Mouse (Mus musculus) heart, embryonic 14.5 days (tissue): ENCODE data around the gene Grik3. TPM values are rescaled to one million over a fixed set of nuclear protein-coding genes. Genes with fewer than 3 reads are reported as not detected.
"Not testable (repeated sequence)": the region's sequence is repeated elsewhere in the genome, so short reads cannot be mapped to it uniquely, and the experiment has no call there.

ENCODE experiments used
- ATAC-seq: fragments of 200-750 bp; cut with Nextera tagmentation; 2 replicates; pipeline ENCODE4 v1.8.0; 2017; ENCODE audit warnings: low read depth, moderate TSS enrichment; ENCODE audit not compliant: insufficient number of reproducible peaks, insufficient read depth, low FRiP score
- H3K27ac ChIP-seq, 2 experiments: fragments of 200-500 bp in 1 of 2; fragments of 300-500 bp in 1 of 2; sonication (generic) in 1 of 2; replicated peaks in 1 of 2; 2 replicates each; pipeline ENCODE4 v1.5.1; 2012 to 2014; ENCODE audit warnings: low read depth in 2 of 2, low read length in 2 of 2, control low read depth in 1 of 2, mild to moderate bottlenecking in 1 of 2, mixed read lengths in 1 of 2; ENCODE audit not compliant: control insufficient read depth in 1 of 2, insufficient read depth in 1 of 2
- H3K27me3 ChIP-seq: fragments of 300-500 bp; sonication (generic); 2 replicates; pipeline ENCODE4 v1.6.1; 2014; ENCODE audit warnings: mild to moderate bottlenecking, low read length, control low read depth; ENCODE audit not compliant: control insufficient read depth, insufficient read depth
- H3K36me3 ChIP-seq: fragments of 300-500 bp; sonication (generic); 2 replicates; pipeline ENCODE4 v1.6.1; 2014; ENCODE audit warnings: mild to moderate bottlenecking, control low read depth, low read length, mixed read lengths; ENCODE audit not compliant: control insufficient read depth, insufficient read depth
- H3K4me1 ChIP-seq, 2 experiments: fragments of 200-500 bp in 1 of 2; fragments of 300-500 bp in 1 of 2; sonication (generic) in 1 of 2; 2 replicates each; pipeline ENCODE4 v1.6.1; 2012 to 2014; ENCODE audit warnings: low read length in 2 of 2, control low read depth in 1 of 2, mixed read lengths in 1 of 2; ENCODE audit not compliant: control insufficient read depth in 2 of 2, insufficient read depth in 2 of 2
- H3K4me2 ChIP-seq: fragments of 300-500 bp; sonication (generic); 2 replicates; pipeline ENCODE4 v1.6.1; 2014; ENCODE audit warnings: mild to moderate bottlenecking, low read length
- H3K4me3 ChIP-seq, 2 experiments: fragments of 200-500 bp in 1 of 2; fragments of 300-500 bp in 1 of 2; sonication (generic) in 1 of 2; 2 replicates each; pipeline ENCODE4 v1.5.1; 2012 to 2014; ENCODE audit warnings: low read length in 2 of 2, mild to moderate bottlenecking in 2 of 2, control low read depth in 1 of 2, low read depth in 1 of 2, moderate library complexity in 1 of 2; ENCODE audit not compliant: control insufficient read depth in 1 of 2, insufficient read depth in 1 of 2
- H3K9ac ChIP-seq: fragments of 300-500 bp; sonication (generic); 2 replicates; pipeline ENCODE4 v1.6.1; 2014; ENCODE audit warnings: mild to moderate bottlenecking, low read length
- H3K9me3 ChIP-seq: fragments of 300-500 bp; sonication (generic); 2 replicates; pipeline ENCODE4 v1.6.1; 2016; ENCODE audit warnings: low read length, control low read depth; ENCODE audit not compliant: control insufficient read depth
- WGBS: fragments of 180-500 bp; shearing (Covaris S2); extraction: QIAGEN DNeasy Blood & Tissue Kit; methylation state at CpG from one replicate; pipeline ENCODE4 v1.1.7; 2014; 5-methylcytosine and 5-hydroxymethylcytosine counted together
- polyA plus RNA-seq: library from polyadenylated mRNA; unstranded; fragments of >200 nt; fragmentation: Nextera tagmentation; extraction: Ambion mirVana; gene quantifications from 2 replicates; pipeline ENCODE4 v1.2.1, GENCODE M21; 2014

The Grik3 gene
- polyA plus RNA-seq, 1 experiment from 2014 or later = 0.22 TPM

- Histone ChIP-seq H3K27ac (no peak overlapping the region), H3K4me3 (no peak overlapping the region), H3K9me3 (no peaks in the 10 kb centered on the region), H3K36me3 (no peaks in the 10 kb centered on the region), H3K9ac (no peak overlapping the region), H3K27me3 (peaks cover 10% of the 10 kb centered on the region), H3K4me1 (no peaks in the 10 kb centered on the region), H3K4me2 (no peak overlapping the region)
- no peak for ATAC-seq
- WGBS = 32% methylated on average over 10 of the region's 10 CpGs
These were observed 108.2 kb downstream of the Grik3 start for GRCm38 (mm10) chr4:125598677-125599076.

GRCm38 (mm10) chr4:125599510-125600005 lies 109.1 kb downstream of the Grik3 start:
- no peak overlapping the region for H3K27ac ChIP-seq
- H3K36me3 ChIP-seq = no peaks in the 10 kb centered on the region
- H3K27me3 ChIP-seq = peaks cover 10% of the 10 kb centered on the region
- H3K4me1 ChIP-seq = no peaks in the 10 kb centered on the region
- H3K9ac ChIP-seq = no peak overlapping the region
- WGBS = 45% methylated on average over 3 of the region's 3 CpGs
- H3K4me2 ChIP-seq = no peak overlapping the region
- no peaks in the 10 kb centered on the region for H3K9me3 ChIP-seq
- ATAC-seq = no peak
- H3K4me3 ChIP-seq = no peak overlapping the region

- Histone ChIP-seq H3K36me3 (no peaks in the 10 kb centered on the region), H3K4me1 (no peaks in the 10 kb centered on the region), H3K4me2 (no peak overlapping the region), H3K4me3 (no peak overlapping the region), H3K9me3 (no peaks in the 10 kb centered on the region), H3K9ac (no peak overlapping the region), H3K27ac (no peak overlapping the region), H3K27me3 (peaks cover 10% of the 10 kb centered on the region)
- WGBS = 52% methylated on average over 8 of the region's 8 CpGs
- ATAC-seq = no peak
These were observed 110.1 kb downstream of the Grik3 start for GRCm38 (mm10) chr4:125600642-125601041.

GRCm38 (mm10) chr4:125601301-125601700 lies 110.8 kb downstream of the Grik3 start:
- Histone ChIP-seq H3K4me1 (no peaks in the 10 kb centered on the region), H3K9ac (no peak overlapping the region), H3K36me3 (no peaks in the 10 kb centered on the region), H3K27me3 (peaks cover 10% of the 10 kb centered on the region), H3K4me2 (no peak overlapping the region), H3K27ac (no peak overlapping the region), H3K4me3 (no peak overlapping the region), H3K9me3 (no peaks in the 10 kb centered on the region)
- WGBS = 69% methylated on average over 3 of the region's 3 CpGs
- ATAC-seq = no peak

GRCm38 (mm10) chr4:125604494-125604893 lies 114.0 kb downstream of the Grik3 start:
- H3K9me3 ChIP-seq = 0 out of 2 replicates have a peak, but pooled peaks cover 4% of the 10 kb centered on the region
- H3K9ac ChIP-seq = no peak overlapping the region
- peaks cover 7% of the 10 kb centered on the region for H3K27me3 ChIP-seq
- H3K4me1 ChIP-seq = peaks cover 0 to 3% of the 10 kb centered on the region in 2 experiments; a peak in 2 of 4 replicates
- ATAC-seq = no peak
- 66% methylated on average over 7 of the region's 7 CpGs for WGBS
- no peak overlapping the region for H3K4me3 ChIP-seq
- H3K36me3 ChIP-seq = no peaks in the 10 kb centered on the region
- no peak overlapping the region for H3K27ac ChIP-seq
- no peak overlapping the region for H3K4me2 ChIP-seq

GRCm38 (mm10) chr4:125606147-125606546 lies 115.6 kb downstream of the Grik3 start:
- Histone ChIP-seq H3K4me2 (no peak overlapping the region), H3K9me3 (0 out of 2 replicates have a peak, but pooled peaks cover 4% of the 10 kb centered on the region), H3K4me3 (no peak overlapping the region), H3K9ac (no peak overlapping the region), H3K27ac (no peak overlapping the region), H3K4me1 (peaks cover 0 to 3% of the 10 kb centered on the region in 2 experiments; a peak in 2 of 4 replicates), H3K36me3 (no peaks in the 10 kb centered on the region), H3K27me3 (no peaks in the 10 kb centered on the region)
- WGBS = 77% methylated on average over 6 of the region's 6 CpGs
- ATAC-seq = no peak

- no peaks in the 10 kb centered on the region for H3K36me3 ChIP-seq
- 0 out of 2 replicates have a peak, but pooled peaks cover 4% of the 10 kb centered on the region for H3K9me3 ChIP-seq
- H3K27ac ChIP-seq = no peak overlapping the region
- H3K4me3 ChIP-seq = no peak overlapping the region
- H3K9ac ChIP-seq = no peak overlapping the region
- WGBS = 40% methylated on average over 10 of the region's 10 CpGs
- peaks cover 0 to 3% of the 10 kb centered on the region in 2 experiments; a peak in 2 of 4 replicates for H3K4me1 ChIP-seq
- no peak overlapping the region for H3K4me2 ChIP-seq
- no peak for ATAC-seq
- no peaks in the 10 kb centered on the region for H3K27me3 ChIP-seq
These were observed 117.0 kb downstream of the Grik3 start for GRCm38 (mm10) chr4:125607397-125608042.

- not testable (repeated sequence) for H3K27me3 ChIP-seq, H3K4me3 ChIP-seq, H3K9me3 ChIP-seq, H3K27ac ChIP-seq, H3K4me1 ChIP-seq, H3K36me3 ChIP-seq, ATAC-seq, H3K9ac ChIP-seq, H3K4me2 ChIP-seq
- WGBS = 55% methylated on average over 3 of the region's 4 CpGs
These were observed 118.4 kb downstream of the Grik3 start for GRCm38 (mm10) chr4:125608896-125609295.
